In genomic region chr13:102698751-102699323, GRCm38 (mm10) we compare ENCODE assay signal across 8 mouse cellular contexts. TPM values are rescaled to one million over a fixed set of nuclear protein-coding genes. Genes with fewer than 3 reads are reported as not detected.
A peak's percentile ranks its signal among the peaks of the same experiment; 100 is the strongest.
DNase-seq lines count a peak whose midpoint lies in the region; ATAC-seq and TF ChIP-seq lines count a peak whose summit lies in the region.

No protein-coding gene starts in this region.

- H3K79me2 ChIP-seq in liver, adult 2 months (ENCODE audit: control insufficient read depth, insufficient read depth, low read length) = no peaks in the 10 kb centered on the region

- no peak overlapping the region; the same call in 1 of the 2 replicates for H3K4me2 ChIP-seq in liver, embryonic 11.5 days
- H3K4me2 ChIP-seq in intestine, postnatal 0 days (replicated peaks; ENCODE audit: low read depth) = peak overlapping the region; percentile 40
- peak overlapping the region; percentile 46 for H3K4me2 ChIP-seq in midbrain, embryonic 15.5 days
- H3K4me2 ChIP-seq in stomach, embryonic 16.5 days (ENCODE audit: low read depth, low read length) = peak overlapping the region; percentile 44

- H3K4me1 ChIP-seq in liver, adult 2 months (ENCODE audit: control insufficient read depth, insufficient read depth, low read length) = no peaks in the 10 kb centered on the region; the same call in 1 of the 2 replicates
- H3K4me1 ChIP-seq in liver, embryonic 11.5 days (replicated peaks; ENCODE audit: control insufficient read depth, insufficient read depth, low read length) = no peaks in the 10 kb centered on the region
- H3K4me1 ChIP-seq in intestine, postnatal 0 days (replicated peaks; ENCODE audit: control insufficient read depth, insufficient read depth, low read length) = no peaks in the 10 kb centered on the region
- peaks cover 13% of the 10 kb centered on the region for H3K4me1 ChIP-seq in limb, embryonic 10.5 days
- peaks cover 15% of the 10 kb centered on the region for H3K4me1 ChIP-seq in midbrain, embryonic 15.5 days
- H3K4me1 ChIP-seq in stomach, embryonic 16.5 days (ENCODE audit: control insufficient read depth, insufficient read depth, low read length) = peaks cover 7% of the 10 kb centered on the region

- peak; percentile 29 for DNase-seq in liver, adult 2 months (ENCODE audit: extremely low read depth, low read depth, low spot score)
- no peak for DNase-seq in liver, embryonic 11.5 days (ENCODE audit: low spot score)
- peak; percentile 18 for DNase-seq in embryo, embryonic 10.5 days (ENCODE audit: low spot score)
- peak; percentile 96 for DNase-seq in heart, adult 11 months
- DNase-seq in limb, embryonic 10.5 days (ENCODE audit: low spot score) = no peak

- no peak for TF ChIP-seq CTCF in liver, adult 2 months (IDR thresholded peaks at IDR 0.05; ENCODE audit: low read depth, low read length)
- no peak for TF ChIP-seq CTCF in intestine, postnatal 0 days (IDR thresholded peaks at IDR 0.05; ENCODE audit: low read depth)

- TF ChIP-seq POLR2A in liver, adult 2 months (IDR thresholded peaks at IDR 0.05; ENCODE audit: extremely low read depth, insufficient read depth, low read length) = no peak

- H3K9me3 ChIP-seq in liver, embryonic 11.5 days (ENCODE audit: control insufficient read depth, low read length) = no peaks in the 10 kb centered on the region
- H3K9me3 ChIP-seq in intestine, postnatal 0 days (ENCODE audit: control insufficient read depth) = no peaks in the 10 kb centered on the region
- H3K9me3 ChIP-seq in limb, embryonic 10.5 days (replicated peaks) = no peaks in the 10 kb centered on the region
- no peaks in the 10 kb centered on the region for H3K9me3 ChIP-seq in midbrain, embryonic 15.5 days
- H3K9me3 ChIP-seq in stomach, embryonic 16.5 days (replicated peaks; ENCODE audit: control insufficient read depth, low read length) = no peaks in the 10 kb centered on the region

- H3K27me3 ChIP-seq in liver, adult 2 months (ENCODE audit: control insufficient read depth, insufficient read depth, low read length) = no peaks in the 10 kb centered on the region
- H3K27me3 ChIP-seq in liver, embryonic 11.5 days (replicated peaks; ENCODE audit: control insufficient read depth, insufficient read depth, low read length) = no peaks in the 10 kb centered on the region
- no peaks in the 10 kb centered on the region for H3K27me3 ChIP-seq in intestine, postnatal 0 days (replicated peaks; ENCODE audit: control insufficient read depth, insufficient read depth, low read length)
- 0 out of 2 replicates have a peak, but pooled peaks cover 3% of the 10 kb centered on the region for H3K27me3 ChIP-seq in limb, embryonic 10.5 days (ENCODE audit: low read depth, poor library complexity, severe bottlenecking)
- H3K27me3 ChIP-seq in midbrain, embryonic 15.5 days (replicated peaks) = no peaks in the 10 kb centered on the region
- H3K27me3 ChIP-seq in stomach, embryonic 16.5 days (ENCODE audit: control insufficient read depth, insufficient read depth, low read length) = no peaks in the 10 kb centered on the region

- H3K27ac ChIP-seq in liver, adult 2 months (replicated peaks; ENCODE audit: insufficient read depth, low read depth, low read length) = no peak overlapping the region
- H3K27ac ChIP-seq in liver, embryonic 11.5 days (ENCODE audit: low read depth, low read length) = no peak overlapping the region
- peak overlapping the region; percentile 15; the same call in 1 of the 2 replicates for H3K27ac ChIP-seq in intestine, postnatal 0 days (ENCODE audit: low read depth, low read length)
- peak overlapping the region; percentile 53; the same call in 1 of the 2 replicates for H3K27ac ChIP-seq in limb, embryonic 10.5 days
- H3K27ac ChIP-seq in midbrain, embryonic 15.5 days = peak overlapping the region; percentile 74
- peak overlapping the region; percentile 68 for H3K27ac ChIP-seq in stomach, embryonic 16.5 days (ENCODE audit: low read length)

- ATAC-seq in liver, embryonic 11.5 days (replicated peaks; ENCODE audit: low FRiP score) = no peak
- ATAC-seq in intestine, postnatal 0 days = no peak
- ATAC-seq in midbrain, embryonic 15.5 days (replicated peaks) = peak; percentile 92
- ATAC-seq in stomach, embryonic 16.5 days (ENCODE audit: insufficient read depth, low FRiP score) = peak; percentile 84

- H3K36me3 ChIP-seq in liver, adult 2 months (ENCODE audit: control insufficient read depth, insufficient read depth, low read length) = no peaks in the 10 kb centered on the region
- no peaks in the 10 kb centered on the region for H3K36me3 ChIP-seq in liver, embryonic 11.5 days (ENCODE audit: control insufficient read depth, insufficient read depth, low read length)
- H3K36me3 ChIP-seq in intestine, postnatal 0 days (ENCODE audit: control insufficient read depth, insufficient read depth) = no peaks in the 10 kb centered on the region
- no peaks in the 10 kb centered on the region for H3K36me3 ChIP-seq in limb, embryonic 10.5 days
- no peaks in the 10 kb centered on the region for H3K36me3 ChIP-seq in midbrain, embryonic 15.5 days (replicated peaks)
- H3K36me3 ChIP-seq in stomach, embryonic 16.5 days (ENCODE audit: control insufficient read depth, insufficient read depth, low read length) = no peaks in the 10 kb centered on the region

- no peak overlapping the region for H3K4me3 ChIP-seq in liver, adult 2 months (ENCODE audit: insufficient read depth, low read depth, low read length)
- no peak overlapping the region for H3K4me3 ChIP-seq in liver, embryonic 11.5 days (ENCODE audit: low read depth, low read length)
- H3K4me3 ChIP-seq in intestine, postnatal 0 days (ENCODE audit: low read depth, low read length) = no peak overlapping the region
- no peak overlapping the region for H3K4me3 ChIP-seq in limb, embryonic 10.5 days
- peak overlapping the region; percentile 13 for H3K4me3 ChIP-seq in midbrain, embryonic 15.5 days
- H3K4me3 ChIP-seq in stomach, embryonic 16.5 days (replicated peaks; ENCODE audit: low read length) = 0 out of 2 replicates have a peak overlapping the region, but pooled peaks have one; percentile 3

- 50% methylated on average over 14 of the region's 14 CpGs for WGBS in liver, adult 2 months
- 53% methylated on average over 14 of the region's 14 CpGs for WGBS in liver, embryonic 11.5 days
- WGBS in intestine, postnatal 0 days = 50% methylated on average over 14 of the region's 14 CpGs
- WGBS in limb, embryonic 10.5 days = 48% methylated on average over 14 of the region's 14 CpGs
- 21% methylated on average over 14 of the region's 14 CpGs for WGBS in midbrain, embryonic 15.5 days
- 39% methylated on average over 14 of the region's 14 CpGs for WGBS in stomach, embryonic 16.5 days

- no peak overlapping the region for H3K9ac ChIP-seq in liver, adult 2 months (ENCODE audit: low read depth, low read length)
- H3K9ac ChIP-seq in liver, embryonic 11.5 days (ENCODE audit: low read depth, low read length) = no peak overlapping the region
- H3K9ac ChIP-seq in intestine, postnatal 0 days (ENCODE audit: low read depth, low read length) = no peak overlapping the region
- peak overlapping the region; percentile 1 for H3K9ac ChIP-seq in midbrain, embryonic 15.5 days
- H3K9ac ChIP-seq in stomach, embryonic 16.5 days (ENCODE audit: low read length) = peak overlapping the region; percentile 52; the same call in 1 of the 2 replicates

RNA-seq across cellular contexts. Expression of gene Cd180, which starts 5.5 kb away (rescaled TPM):
- 1.6 and 2.6 TPM in 2 replicates for total RNA-seq in liver, adult 2 months (2014; rRNA removed)
- 1.1 and 2.1 TPM in 2 replicates for polyA plus RNA-seq in liver, adult 2 months (2012; rRNA removed)
- 0.68 and 1.7 TPM in 2 replicates for polyA plus RNA-seq in liver, embryonic 11.5 days (2014; fragmentation: Nextera tagmentation; extraction: Ambion mirVana)
- 0.26 and 0.31 TPM in 2 replicates for polyA plus RNA-seq in intestine, postnatal 0 days (2015; fragmentation: Nextera tagmentation; extraction: Ambion mirVana)
- 0.15 TPM in 1 of 2 replicates, not detected in the other for polyA plus RNA-seq in limb, embryonic 10.5 days (2016; fragmentation: Nextera tagmentation; extraction: Ambion mirVana)
- polyA plus RNA-seq in midbrain, embryonic 15.5 days (2015; fragmentation: Nextera tagmentation; extraction: Ambion mirVana) = 0.28 and 0.63 TPM in 2 replicates
- polyA plus RNA-seq in stomach, embryonic 16.5 days (2015; fragmentation: Nextera tagmentation; extraction: Ambion mirVana) = 0.69 and 0.70 TPM in 2 replicates

Comparison
In these comparisons a context has a peak if more than half of its experiments do, and no peak if none do; other contexts are left out.
1. DNase-seq: peak in liver, adult 2 months (single experiment), embryo, embryonic 10.5 days (single experiment) and heart, adult 11 months (single experiment); none in liver, embryonic 11.5 days (single experiment) and limb, embryonic 10.5 days (single experiment).
2. H3K27ac ChIP-seq: peak in intestine, postnatal 0 days (single experiment), limb, embryonic 10.5 days (single experiment), midbrain, embryonic 15.5 days (single experiment) and stomach, embryonic 16.5 days (single experiment); none in liver, adult 2 months (single experiment) and liver, embryonic 11.5 days (single experiment).
3. H3K4me3 ChIP-seq: peak in midbrain, embryonic 15.5 days (single experiment) and stomach, embryonic 16.5 days (single experiment); none in liver, adult 2 months (single experiment), liver, embryonic 11.5 days (single experiment), intestine, postnatal 0 days (single experiment) and limb, embryonic 10.5 days (single experiment).
4. H3K9ac ChIP-seq: peak in midbrain, embryonic 15.5 days (single experiment) and stomach, embryonic 16.5 days (single experiment); none in liver, adult 2 months (single experiment), liver, embryonic 11.5 days (single experiment) and intestine, postnatal 0 days (single experiment).
5. ATAC-seq: peak in midbrain, embryonic 15.5 days (single experiment) and stomach, embryonic 16.5 days (single experiment); none in liver, embryonic 11.5 days (single experiment) and intestine, postnatal 0 days (single experiment).